Mouse (Mus musculus) midbrain, embryonic 10.5 days (tissue): ENCODE data around the gene Prrt1. TPM values are rescaled to one million over a fixed set of nuclear protein-coding genes. Genes with fewer than 3 reads are reported as not detected.
A peak's percentile ranks its signal among the peaks of the same experiment; 100 is the strongest.

Experiments used
- DNase-seq: peaks from one replicate; pipeline ENCODE4 v3.0.0-alpha.2; 2017; ENCODE audit warnings: low spot score
- H3K27ac ChIP-seq: fragments of 300-500 bp; sonication (generic); replicated peaks from 2 replicates; pipeline ENCODE4 v1.5.1; 2016; ENCODE audit warnings: mild to moderate bottlenecking
- H3K27me3 ChIP-seq: fragments of 300-500 bp; sonication (generic); 2 replicates; pipeline ENCODE4 v1.6.1; 2016; ENCODE audit warnings: low read depth, mild to moderate bottlenecking; ENCODE audit not compliant: poor library complexity, severe bottlenecking
- H3K36me3 ChIP-seq: fragments of 300-500 bp; sonication (generic); 2 replicates; pipeline ENCODE4 v1.6.1; 2016; ENCODE audit warnings: mild to moderate bottlenecking, moderate library complexity
- H3K4me1 ChIP-seq: fragments of 300-500 bp; sonication (generic); 2 replicates; pipeline ENCODE4 v1.6.1; 2016
- H3K4me3 ChIP-seq: fragments of 300-500 bp; sonication (generic); 2 replicates; pipeline ENCODE4 v1.5.1; 2016; ENCODE audit warnings: mild to moderate bottlenecking, moderate library complexity
- H3K9me3 ChIP-seq: fragments of 300-500 bp; sonication (generic); replicated peaks from 2 replicates; pipeline ENCODE4 v1.6.1; 2016; ENCODE audit warnings: mild to moderate bottlenecking
- WGBS: fragments of 180-500 bp; shearing (Covaris S2); methylation state at CpG from one replicate; pipeline ENCODE4 v1.1.7; 2016; 5-methylcytosine and 5-hydroxymethylcytosine counted together
- polyA plus RNA-seq: library from polyadenylated mRNA; unstranded; fragments of >200 nt; fragmentation: Nextera tagmentation; extraction: Ambion mirVana; gene quantifications from 2 replicates; pipeline ENCODE4 v1.2.1, GENCODE M21; 2016

Prrt1 gene
- polyA plus RNA-seq, 1 experiment from 2014 or later, result 0.54 TPM

DNA sequence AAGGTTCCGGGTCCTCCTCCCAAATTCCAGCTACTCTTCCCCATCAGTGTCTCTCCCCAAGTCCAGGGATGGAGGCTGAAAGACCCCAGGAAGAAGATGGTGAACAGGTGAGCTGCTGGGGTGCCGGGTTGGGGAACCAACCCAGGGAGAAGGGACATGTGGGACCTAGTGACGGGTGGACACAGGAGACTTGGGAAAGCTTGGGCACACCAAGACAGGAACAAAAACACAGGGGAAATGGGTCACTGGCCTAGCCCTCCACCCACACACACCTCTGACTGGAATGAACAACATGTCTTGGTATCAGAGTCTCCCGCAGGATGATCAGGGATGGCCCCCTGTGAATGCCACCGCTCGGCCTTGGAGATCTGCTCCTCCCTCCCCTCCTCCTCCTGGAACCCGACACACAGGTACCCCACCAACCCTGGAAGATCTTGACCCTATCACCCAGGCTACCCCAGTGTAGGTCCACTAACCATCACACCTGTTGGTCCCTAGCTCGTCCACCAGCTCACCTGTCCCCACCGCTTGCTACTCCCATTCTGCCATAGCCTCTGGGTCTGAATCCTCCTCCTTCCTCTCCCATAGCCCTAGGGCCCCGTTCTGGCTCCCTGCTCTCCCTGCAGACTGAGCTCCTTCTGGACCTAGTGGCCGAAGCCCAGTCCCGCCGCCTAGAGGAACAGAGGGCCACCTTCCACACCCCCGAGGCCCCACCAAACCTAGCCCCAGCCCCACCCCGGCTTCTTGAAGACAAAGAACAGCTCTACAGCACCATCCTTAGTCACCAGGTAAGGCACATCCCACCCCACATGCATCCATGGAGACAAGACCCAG is 39.0 kb upstream of the Prrt1 start:
- Histone ChIP-seq H3K27me3 (no peaks in the 10 kb centered on the region), H3K9me3 (no peaks in the 10 kb centered on the region), H3K27ac (peak overlapping the region; percentile 100), H3K4me3 (peak overlapping the region; percentile 96), H3K4me1 (peaks cover 98% of the 10 kb centered on the region), H3K36me3 (peaks cover 18% of the 10 kb centered on the region)
- DNase-seq, result no peak
- WGBS, result 65% methylated on average over 15 of the region's 15 CpGs

DNA sequence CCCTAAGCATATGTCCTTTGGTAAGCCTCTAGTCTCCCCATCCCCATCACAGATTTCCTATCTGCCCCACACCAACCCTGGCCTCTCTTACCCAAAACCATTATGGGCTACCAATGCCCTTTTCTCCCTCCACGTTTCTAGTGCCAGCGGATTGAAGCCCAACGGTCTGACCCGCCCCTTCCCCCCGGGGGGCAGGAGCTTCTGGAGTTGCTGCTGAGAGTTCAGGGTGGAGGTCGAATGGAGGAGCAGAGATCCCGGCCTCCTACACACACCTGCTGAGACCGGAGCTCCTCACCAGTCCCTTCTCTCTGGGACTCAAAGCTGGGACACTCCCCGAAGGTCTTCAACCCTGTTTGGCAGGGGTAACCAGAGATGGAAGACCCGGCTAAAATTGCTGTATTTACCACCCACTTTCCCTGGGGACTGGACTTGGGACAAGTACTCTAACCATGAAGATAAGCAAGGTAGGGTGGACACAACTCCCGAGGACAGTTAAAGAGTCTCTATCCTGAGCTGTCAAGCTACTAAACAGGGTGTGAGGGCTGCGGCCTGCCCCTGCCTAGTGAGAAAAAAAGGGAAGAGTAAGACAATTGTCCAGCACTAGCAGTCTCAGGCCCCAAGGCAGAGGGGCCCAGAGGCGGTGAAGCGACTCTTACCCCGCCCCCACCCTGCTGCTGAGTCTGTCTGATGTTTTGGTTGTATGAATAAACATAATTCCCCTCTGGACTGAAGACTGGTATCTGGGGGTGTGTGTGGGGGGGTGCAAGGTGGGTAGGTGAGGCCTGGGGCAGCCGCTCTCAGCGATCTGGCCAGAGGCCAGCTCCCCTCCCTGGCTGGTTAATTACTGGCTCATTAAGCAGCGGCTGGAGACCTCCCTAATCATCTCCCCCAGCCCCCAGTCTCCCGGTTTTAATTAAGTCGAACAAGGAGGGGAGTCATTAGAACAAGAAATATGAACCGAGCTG is 38.0 kb upstream of the Prrt1 start, which contains the start of gene Pbx2:
Pbx2 (plus strand) TSS at position 238 of the 965 bp plus-strand sequence.
- 3% methylated on average over 21 of the region's 21 CpGs for WGBS
- no peaks in the 10 kb centered on the region for H3K27me3 ChIP-seq
- H3K27ac ChIP-seq, result peak within 1 kb of the TSS; percentile 100
- peaks cover 28% of the 10 kb centered on the region for H3K36me3 ChIP-seq
- DNase-seq, result peak; percentile 74
- H3K4me1 ChIP-seq, result peaks cover 98% of the 10 kb centered on the region
- peak within 1 kb of the TSS; percentile 96 for H3K4me3 ChIP-seq
- no peaks in the 10 kb centered on the region for H3K9me3 ChIP-seq

DNA sequence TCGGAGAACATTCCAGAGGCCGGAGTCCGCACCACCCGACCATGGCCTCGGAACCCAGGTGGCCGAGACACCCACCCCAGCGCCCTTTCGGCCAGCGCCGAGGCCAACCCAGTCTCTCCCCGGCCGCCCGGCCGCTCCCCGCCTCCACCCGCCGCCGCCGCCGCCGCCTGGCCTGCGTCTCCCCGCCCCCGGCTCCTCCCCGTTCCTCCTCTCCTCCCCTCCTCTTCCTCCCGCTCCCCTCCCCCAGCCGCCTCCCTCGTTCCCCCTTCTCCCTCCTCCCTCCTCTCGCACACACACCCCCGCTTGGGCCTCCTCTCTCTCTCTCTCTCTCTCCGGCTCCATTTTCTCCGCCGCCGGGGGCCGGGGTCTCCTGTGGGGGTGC is 37.3 kb upstream of the Prrt1 start:
- peaks cover 32% of the 10 kb centered on the region for H3K36me3 ChIP-seq
- H3K27me3 ChIP-seq, result no peaks in the 10 kb centered on the region
- peak; percentile 94 for DNase-seq
- H3K9me3 ChIP-seq, result no peaks in the 10 kb centered on the region
- H3K4me1 ChIP-seq, result peaks cover 98% of the 10 kb centered on the region
- 0% methylated on average over 32 of the region's 35 CpGs for WGBS
- peak overlapping the region; percentile 96 for H3K4me3 ChIP-seq
- H3K27ac ChIP-seq, result peak overlapping the region; percentile 100

DNA sequence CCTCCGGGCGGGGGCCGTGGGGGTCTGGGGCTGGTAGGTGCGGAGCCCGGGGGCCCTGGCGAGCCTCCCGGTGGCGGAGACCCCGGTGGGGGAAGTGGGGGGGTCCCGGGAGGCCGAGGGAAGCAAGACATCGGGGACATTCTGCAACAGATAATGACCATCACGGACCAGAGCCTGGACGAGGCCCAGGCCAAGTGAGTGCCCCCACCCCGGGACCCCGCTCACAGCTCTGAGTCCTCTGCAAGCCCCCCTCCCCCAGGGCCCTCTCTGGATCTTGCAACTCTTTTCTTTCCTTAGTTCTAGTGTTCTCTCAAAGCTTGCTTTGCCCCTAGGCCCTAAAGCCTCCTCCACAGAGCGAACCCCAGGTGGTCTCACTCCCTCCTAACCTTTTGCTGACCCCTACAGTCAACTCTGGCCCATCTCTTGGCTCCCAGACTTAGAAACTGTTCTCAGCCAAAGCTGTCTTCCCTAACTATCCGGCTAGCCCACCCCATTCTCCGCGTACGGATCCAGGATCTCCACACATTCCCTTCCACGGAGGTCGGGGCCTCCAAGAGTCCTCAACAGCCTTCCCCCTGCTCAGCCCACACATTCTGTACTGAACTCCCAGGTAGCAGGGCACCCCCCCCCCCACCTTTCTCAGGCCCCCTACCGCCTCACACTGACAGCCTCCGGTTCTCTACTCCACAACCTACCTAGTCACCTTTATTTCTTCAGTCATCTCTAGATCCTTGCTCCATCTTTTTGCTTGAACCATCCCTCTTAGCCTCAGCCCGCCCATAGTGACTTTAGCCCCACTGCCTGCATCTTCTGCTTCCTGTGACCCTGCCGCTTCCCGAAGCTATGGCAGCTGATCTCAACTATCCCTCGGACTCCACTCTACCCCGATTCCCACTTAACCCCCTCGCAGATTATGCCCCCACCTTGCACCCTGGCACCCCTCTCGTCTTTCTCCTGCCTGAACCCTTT is 36.5 kb upstream of the Prrt1 start:
- 3% methylated on average over 32 of the region's 32 CpGs for WGBS
- no peaks in the 10 kb centered on the region for H3K27me3 ChIP-seq
- peak overlapping the region; percentile 96 for H3K4me3 ChIP-seq
- peaks cover 95% of the 10 kb centered on the region for H3K4me1 ChIP-seq
- H3K36me3 ChIP-seq, result peaks cover 32% of the 10 kb centered on the region
- no peaks in the 10 kb centered on the region for H3K9me3 ChIP-seq
- peak overlapping the region; percentile 100 for H3K27ac ChIP-seq
- DNase-seq, result peak; percentile 62

DNA sequence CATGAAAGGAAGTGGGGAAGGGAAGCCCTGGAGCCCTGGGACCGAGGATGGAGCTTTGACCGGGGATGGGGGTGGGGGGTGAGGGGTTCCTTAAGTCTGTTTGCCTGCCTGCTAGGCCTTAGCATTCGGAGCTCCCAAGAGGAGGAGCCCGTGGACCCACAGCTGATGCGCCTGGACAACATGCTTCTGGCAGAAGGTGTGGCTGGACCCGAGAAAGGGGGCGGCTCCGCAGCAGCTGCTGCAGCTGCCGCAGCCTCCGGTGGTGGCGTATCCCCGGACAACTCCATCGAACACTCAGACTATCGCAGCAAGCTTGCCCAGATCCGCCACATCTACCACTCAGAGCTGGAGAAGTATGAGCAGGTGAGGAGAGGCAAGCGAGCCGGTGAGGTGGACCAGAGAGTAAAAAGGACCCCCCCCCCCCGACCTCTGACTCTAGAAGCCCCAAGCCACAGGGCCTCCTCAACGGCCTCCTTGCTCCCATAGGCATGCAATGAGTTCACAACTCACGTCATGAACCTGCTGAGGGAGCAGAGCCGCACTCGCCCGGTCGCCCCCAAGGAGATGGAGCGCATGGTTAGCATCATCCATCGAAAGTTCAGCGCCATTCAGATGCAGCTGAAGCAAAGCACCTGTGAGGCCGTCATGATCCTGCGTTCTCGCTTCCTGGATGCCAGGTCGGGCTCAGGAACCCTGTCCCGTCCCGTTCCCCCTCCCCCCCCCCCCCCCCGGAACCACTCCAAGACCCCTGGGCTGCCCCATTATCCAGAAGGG is 35.4 kb upstream of the Prrt1 start:
- Histone ChIP-seq H3K27me3 (no peaks in the 10 kb centered on the region), H3K4me3 (peak overlapping the region; percentile 96), H3K27ac (peak overlapping the region; percentile 100), H3K4me1 (peaks cover 95% of the 10 kb centered on the region), H3K36me3 (peaks cover 32% of the 10 kb centered on the region), H3K9me3 (no peaks in the 10 kb centered on the region)
- DNase-seq, result peak; percentile 46
- WGBS, result 58% methylated on average over 32 of the region's 34 CpGs

DNA sequence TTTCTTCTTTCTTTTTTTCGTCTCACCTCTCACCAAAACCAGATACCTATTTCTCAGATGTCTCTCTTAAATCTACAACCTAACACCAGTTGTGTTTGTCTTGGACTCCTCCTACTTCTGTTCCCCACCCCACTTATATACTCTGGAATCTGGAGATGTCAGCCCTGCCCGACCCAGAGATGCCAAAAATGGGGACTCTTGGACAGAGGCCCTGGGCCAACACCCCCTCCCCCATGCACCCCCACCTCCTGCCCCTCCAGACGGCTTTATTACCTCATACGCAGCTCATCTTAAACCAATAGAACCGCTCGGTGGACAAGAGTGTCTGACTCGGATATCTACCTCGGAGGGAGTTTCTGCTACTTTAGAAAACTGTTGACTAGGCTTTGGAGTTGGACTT is 33.2 kb upstream of the Prrt1 start:
- no peak overlapping the region for H3K4me3 ChIP-seq
- H3K27ac ChIP-seq, result no peak overlapping the region
- H3K27me3 ChIP-seq, result no peaks in the 10 kb centered on the region
- peaks cover 47% of the 10 kb centered on the region for H3K36me3 ChIP-seq
- H3K9me3 ChIP-seq, result no peaks in the 10 kb centered on the region
- peaks cover 78% of the 10 kb centered on the region for H3K4me1 ChIP-seq
- WGBS, result 86% methylated on average over 8 of the region's 8 CpGs
- DNase-seq, result no peak

DNA sequence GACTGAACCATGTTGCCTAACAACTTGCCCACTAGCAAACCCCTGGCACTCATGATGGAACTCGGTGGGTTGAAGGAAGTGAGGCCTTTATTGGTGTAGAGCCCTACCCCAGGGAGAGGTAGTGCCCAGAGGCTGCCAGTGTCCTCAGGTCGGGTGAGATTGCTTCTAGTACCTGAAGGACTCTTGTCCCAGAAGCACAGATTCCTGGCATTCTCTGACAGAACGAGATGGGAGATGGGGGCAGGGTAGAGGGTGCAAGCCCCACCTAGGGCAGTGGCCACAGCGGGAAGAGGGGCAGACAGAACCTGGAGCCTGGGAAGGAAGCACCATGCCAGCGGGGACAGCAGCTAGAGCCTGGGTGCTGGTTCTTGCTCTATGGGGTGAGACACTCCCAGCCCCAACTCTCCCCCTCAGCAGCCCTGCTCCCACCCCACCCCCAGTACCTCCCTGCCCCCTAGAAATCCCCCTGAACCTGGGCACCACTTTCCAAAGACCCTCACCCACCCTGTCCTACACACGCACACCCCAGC is 31.7 kb upstream of the Prrt1 start, which contains the start of gene Ager:
Ager (plus strand) TSS at position 297 of the 530 bp plus-strand sequence.
- peak within 1 kb of the TSS; percentile 24 for H3K4me3 ChIP-seq
- H3K27me3 ChIP-seq, result no peaks in the 10 kb centered on the region
- peaks cover 76% of the 10 kb centered on the region for H3K4me1 ChIP-seq
- H3K9me3 ChIP-seq, result no peaks in the 10 kb centered on the region
- 26% methylated on average over 6 of the region's 6 CpGs for WGBS
- peaks cover 58% of the 10 kb centered on the region for H3K36me3 ChIP-seq
- H3K27ac ChIP-seq, result peak within 1 kb of the TSS; percentile 63
- no peak for DNase-seq

DNA sequence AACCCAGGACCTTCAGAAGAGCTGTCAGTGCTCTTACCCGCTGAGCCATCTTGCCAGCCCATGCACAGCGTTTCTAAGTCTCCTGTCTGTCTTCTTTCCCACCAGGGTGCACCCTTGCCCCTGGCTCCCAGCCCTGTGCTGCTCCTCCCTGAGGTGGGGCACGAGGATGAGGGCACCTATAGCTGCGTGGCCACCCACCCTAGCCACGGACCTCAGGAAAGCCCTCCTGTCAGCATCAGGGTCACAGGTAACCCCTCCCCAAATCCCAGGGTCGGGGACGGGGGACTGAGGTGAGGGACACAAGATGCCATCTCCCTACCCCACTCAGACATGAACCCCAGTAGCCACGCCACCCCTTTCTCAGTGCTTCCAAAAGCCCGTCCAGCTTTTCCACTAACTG is 29.4 kb upstream of the Prrt1 start:
- Histone ChIP-seq H3K9me3 (no peaks in the 10 kb centered on the region), H3K4me1 (peaks cover 65% of the 10 kb centered on the region), H3K4me3 (peak overlapping the region; percentile 26; the same call in 1 of the 2 replicates), H3K36me3 (peaks cover 44% of the 10 kb centered on the region), H3K27me3 (no peaks in the 10 kb centered on the region), H3K27ac (0 out of 2 replicates have a peak overlapping the region, but pooled peaks have one; percentile 23)
- no peak for DNase-seq
- WGBS, result 78% methylated on average over 9 of the region's 9 CpGs

DNA sequence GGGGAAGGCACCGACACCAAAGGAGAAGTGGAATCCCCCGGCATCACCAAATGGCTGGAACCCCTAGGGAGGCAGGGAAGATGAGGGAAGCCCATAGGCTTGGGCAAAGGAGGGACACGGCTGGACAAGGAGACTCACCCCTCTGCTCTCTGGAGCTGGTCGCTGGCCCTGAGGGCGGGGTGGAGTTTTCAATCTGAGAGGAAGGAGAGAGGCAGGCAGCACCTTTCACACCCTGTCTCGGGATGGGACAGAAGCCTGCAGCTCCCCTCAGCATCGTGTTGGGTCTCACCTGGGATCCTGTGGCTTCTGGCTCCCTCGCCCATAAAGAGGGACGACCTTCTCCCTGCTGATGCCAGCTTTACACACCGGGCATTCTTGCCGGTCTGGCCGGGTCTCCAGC is 27.5 kb upstream of the Prrt1 start:
- Histone ChIP-seq H3K27ac (0 out of 2 replicates have a peak overlapping the region, but pooled peaks have one; percentile 1), H3K36me3 (peaks cover 26% of the 10 kb centered on the region), H3K27me3 (no peaks in the 10 kb centered on the region), H3K4me1 (peaks cover 64% of the 10 kb centered on the region), H3K9me3 (no peaks in the 10 kb centered on the region), H3K4me3 (peak overlapping the region; percentile 98)
- WGBS, result 91% methylated on average over 12 of the region's 12 CpGs
- no peak for DNase-seq

DNA sequence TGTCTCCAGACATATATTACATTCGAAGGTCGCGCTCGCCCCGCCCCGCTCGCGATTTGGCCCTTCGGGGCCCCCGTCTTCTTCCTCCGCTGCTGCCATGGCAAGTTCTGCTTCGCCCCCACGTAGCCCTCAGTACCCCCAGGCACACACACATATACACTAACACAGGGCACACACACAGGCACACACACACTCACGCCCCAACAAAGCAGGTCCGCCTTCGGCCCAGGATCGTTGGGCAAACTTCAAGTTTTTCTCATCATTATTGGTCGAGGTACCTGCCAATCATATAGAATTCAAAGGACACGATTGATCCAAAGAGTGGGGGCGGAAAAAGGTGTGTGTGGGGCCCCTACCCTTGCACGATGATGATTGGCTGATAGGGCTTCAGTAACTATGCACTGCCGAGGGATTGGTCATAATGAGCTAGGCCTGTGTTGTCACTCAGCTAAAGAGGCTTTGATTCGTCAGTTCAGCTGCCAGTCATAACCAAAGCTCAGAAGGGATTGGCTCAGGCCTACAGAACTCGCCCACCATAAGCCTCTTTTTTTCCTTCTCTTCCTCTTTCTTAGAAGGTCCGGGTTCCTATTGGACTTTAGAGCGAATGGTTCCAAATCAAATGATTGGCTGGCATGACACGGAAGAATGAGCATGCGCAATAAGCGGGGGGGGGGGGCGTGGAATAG is 25.8 kb upstream of the Prrt1 start, which contains the start of gene Rnf5:
Rnf5 (minus strand) TSS at position 316 of the 686 bp plus-strand sequence.
- peaks cover 62% of the 10 kb centered on the region for H3K4me1 ChIP-seq
- DNase-seq, result no peak
- H3K4me3 ChIP-seq, result peak within 1 kb of the TSS; percentile 98
- under 1% methylated on average over 30 of the region's 30 CpGs for WGBS
- peaks cover 37% of the 10 kb centered on the region for H3K36me3 ChIP-seq
- no peaks in the 10 kb centered on the region for H3K27me3 ChIP-seq
- H3K9me3 ChIP-seq, result no peaks in the 10 kb centered on the region
- H3K27ac ChIP-seq, result peak within 1 kb of the TSS; percentile 94
